Mouse (Mus musculus) thymus, postnatal 14 days (tissue): ENCODE measurements around the gene Capn2.
A peak's percentile ranks its signal among the peaks of the same experiment; 100 is the strongest.

Experiments
- DNase-seq: peaks from one replicate; pipeline ENCODE4 v3.0.0; 2021

Capn2 gene

GRCm38 (mm10) chr1:182516758-182517676, at the start of gene Capn2:
Gene Capn2, minus strand, starts transcription at chr1:182517608.
- DNase-seq, result peak; percentile 87

GRCm38 (mm10) chr1:182565351-182565835, 48.0 kb upstream of the Capn2 start:
- DNase-seq, result no peak

- peak; percentile 40 for DNase-seq
Measured at GRCm38 (mm10) chr1:182564408-182565120, 47.2 kb upstream of the Capn2 start, which contains the start of gene Capn8. Gene Capn8, plus strand, starts transcription at chr1:182565007.

GRCm38 (mm10) chr1:182562576-182563370, 45.4 kb upstream of the Capn2 start:
- DNase-seq, result no peak

GRCm38 (mm10) chr1:182561945-182562514, 44.6 kb upstream of the Capn2 start:
- no peak for DNase-seq

GRCm38 (mm10) chr1:182560390-182561098, 43.1 kb upstream of the Capn2 start:
- peak; percentile 44 for DNase-seq

- no peak for DNase-seq
Measured at GRCm38 (mm10) chr1:182559530-182559929, 42.1 kb upstream of the Capn2 start.

- no peak for DNase-seq
Measured at GRCm38 (mm10) chr1:182558271-182558670, 40.9 kb upstream of the Capn2 start.

GRCm38 (mm10) chr1:182553649-182554375, 36.4 kb upstream of the Capn2 start:
- DNase-seq, result peak; percentile 74

- no peak for DNase-seq
Measured at GRCm38 (mm10) chr1:182550761-182551160, 33.4 kb upstream of the Capn2 start.

GRCm38 (mm10) chr1:182543906-182544305, 26.5 kb upstream of the Capn2 start:
- no peak for DNase-seq

GRCm38 (mm10) chr1:182543136-182543535, 25.7 kb upstream of the Capn2 start:
- no peak for DNase-seq

GRCm38 (mm10) chr1:182542110-182542509, 24.7 kb upstream of the Capn2 start:
- no peak for DNase-seq

GRCm38 (mm10) chr1:182539023-182539940, 21.9 kb upstream of the Capn2 start:
- DNase-seq, result peak; percentile 78

- no peak for DNase-seq
Measured at GRCm38 (mm10) chr1:182535080-182535481, 17.7 kb upstream of the Capn2 start.

GRCm38 (mm10) chr1:182533583-182533982, 16.2 kb upstream of the Capn2 start:
- DNase-seq, result no peak

- peak; percentile 31 for DNase-seq
Measured at GRCm38 (mm10) chr1:182527921-182528858, 10.8 kb upstream of the Capn2 start.

- no peak for DNase-seq
Measured at GRCm38 (mm10) chr1:182527261-182527766, 9.9 kb upstream of the Capn2 start.
